Mouse (Mus musculus) small intestine, adult 2 months (tissue): Measurements from ENCODE around the gene Clock.

Experiments
- CTCF ChIP-seq: fragments of 200-500 bp; IDR thresholded peaks from 2 replicates; pipeline ENCODE4 v1.5.1; 2012; ENCODE audit warnings: low read depth, mild to moderate bottlenecking, control low read depth, inconsistent platforms, low read length, moderate library complexity, mixed read lengths; ENCODE audit not compliant: insufficient replicate concordance, insufficient read length; ENCODE audit errors: extremely low read depth
- POLR2A ChIP-seq: fragments of 200-500 bp; IDR thresholded peaks from 2 replicates; pipeline ENCODE4 v1.6.1; 2012; ENCODE audit warnings: low read depth, mild to moderate bottlenecking, control low read depth, inconsistent platforms, low read length, moderate library complexity

DNA sequence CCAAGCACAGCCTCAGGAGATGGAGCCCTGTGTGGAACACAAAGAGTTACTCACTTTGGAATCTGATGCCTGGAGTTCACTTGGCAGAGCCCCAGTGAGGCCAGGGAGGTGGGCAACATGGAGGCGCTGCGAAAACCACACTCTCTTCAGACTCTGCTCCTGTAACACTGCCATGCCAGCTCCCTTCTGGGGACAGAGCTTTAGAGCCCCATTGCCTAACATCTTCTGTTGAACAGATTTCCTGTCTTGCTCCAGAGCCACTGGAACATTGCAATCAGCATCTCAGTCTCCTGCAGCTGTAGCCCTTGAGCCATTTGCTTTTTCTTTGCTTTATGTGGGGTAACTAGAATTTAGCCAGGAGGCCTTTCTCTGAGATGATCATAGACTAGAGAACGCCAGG is 122.3 kb downstream of the Clock start:
- TF ChIP-seq CTCF = no peak
- no peak for TF ChIP-seq POLR2A
